Mouse (Mus musculus) heart, embryonic 12.5 days (tissue): ENCODE measurements around the gene Dnah3. TPM values are rescaled to one million over a fixed set of nuclear protein-coding genes. Genes with fewer than 3 reads are reported as not detected.

Source experiments
- ATAC-seq: fragments of 200-750 bp; cut with Nextera tagmentation; 2 replicates; pipeline ENCODE4 v1.8.0; 2017; ENCODE audit warnings: moderate TSS enrichment, moderate library complexity; ENCODE audit not compliant: insufficient number of reproducible peaks, low FRiP score
- H3K27ac ChIP-seq: fragments of 300-500 bp; sonication (generic); 2 replicates; pipeline ENCODE4 v1.5.1; 2016; ENCODE audit warnings: mild to moderate bottlenecking, moderate library complexity; ENCODE audit not compliant: poor library complexity, severe bottlenecking
- H3K27me3 ChIP-seq: fragments of 300-500 bp; sonication (generic); replicated peaks from 2 replicates; pipeline ENCODE4 v1.6.1; 2016; ENCODE audit warnings: mild to moderate bottlenecking, moderate library complexity
- H3K36me3 ChIP-seq: fragments of 300-500 bp; sonication (generic); 2 replicates; pipeline ENCODE4 v1.6.1; 2016; ENCODE audit warnings: mild to moderate bottlenecking, moderate library complexity
- H3K4me1 ChIP-seq: fragments of 300-500 bp; sonication (generic); replicated peaks from 2 replicates; pipeline ENCODE4 v1.6.1; 2016; ENCODE audit warnings: mild to moderate bottlenecking
- H3K4me2 ChIP-seq: fragments of 300-500 bp; sonication (generic); 2 replicates; pipeline ENCODE4 v1.6.1; 2016; ENCODE audit warnings: mild to moderate bottlenecking, moderate library complexity
- H3K4me3 ChIP-seq: fragments of 300-500 bp; sonication (generic); 2 replicates; pipeline ENCODE4 v1.5.1; 2016; ENCODE audit warnings: mild to moderate bottlenecking
- H3K9ac ChIP-seq: fragments of 300-500 bp; sonication (generic); 2 replicates; pipeline ENCODE4 v1.6.1; 2016; ENCODE audit warnings: mild to moderate bottlenecking, moderate library complexity
- H3K9me3 ChIP-seq: fragments of 300-500 bp; sonication (generic); replicated peaks from 2 replicates; pipeline ENCODE4 v1.6.1; 2016; ENCODE audit warnings: mild to moderate bottlenecking, moderate library complexity
- WGBS: fragments of 180-500 bp; shearing (Covaris S2); methylation state at CpG from one replicate; pipeline ENCODE4 v1.1.7; 2016; 5-methylcytosine and 5-hydroxymethylcytosine counted together
- polyA plus RNA-seq: library from polyadenylated mRNA; unstranded; fragments of >200 nt; fragmentation: Nextera tagmentation; extraction: Ambion mirVana; gene quantifications from 2 replicates; pipeline ENCODE4 v1.2.1, GENCODE M21; 2016

The Dnah3 gene
- polyA plus RNA-seq, 1 experiment from 2014 or later, result not detected

GRCm38 (mm10) chr7:119941569-119941968, 153.5 kb downstream of the Dnah3 start:
- Histone ChIP-seq H3K4me3 (no peak overlapping the region), H3K4me2 (no peak overlapping the region), H3K9me3 (no peaks in the 10 kb centered on the region), H3K9ac (no peak overlapping the region), H3K27me3 (no peaks in the 10 kb centered on the region), H3K27ac (no peak overlapping the region), H3K36me3 (no peaks in the 10 kb centered on the region), H3K4me1 (no peaks in the 10 kb centered on the region)
- ATAC-seq, result no peak
- 55% methylated on average over 2 of the region's 2 CpGs for WGBS

- H3K4me3 ChIP-seq, result no peak overlapping the region
- no peak overlapping the region for H3K9ac ChIP-seq
- no peaks in the 10 kb centered on the region for H3K36me3 ChIP-seq
- H3K27me3 ChIP-seq, result no peaks in the 10 kb centered on the region
- no peak for ATAC-seq
- no peaks in the 10 kb centered on the region for H3K9me3 ChIP-seq
- H3K27ac ChIP-seq, result no peak overlapping the region
- no peaks in the 10 kb centered on the region for H3K4me1 ChIP-seq
- 68% methylated on average over 5 of the region's 5 CpGs for WGBS
- no peak overlapping the region for H3K4me2 ChIP-seq
Measured at GRCm38 (mm10) chr7:119937036-119937435, 158.0 kb downstream of the Dnah3 start.

GRCm38 (mm10) chr7:119936321-119936720, 158.8 kb downstream of the Dnah3 start:
- no peaks in the 10 kb centered on the region for H3K9me3 ChIP-seq

GRCm38 (mm10) chr7:119928783-119929440, 166.2 kb downstream of the Dnah3 start:
- Histone ChIP-seq H3K36me3 (no peaks in the 10 kb centered on the region), H3K9ac (no peak overlapping the region), H3K4me2 (no peak overlapping the region), H3K4me1 (no peaks in the 10 kb centered on the region), H3K27me3 (no peaks in the 10 kb centered on the region), H3K9me3 (no peaks in the 10 kb centered on the region), H3K4me3 (no peak overlapping the region), H3K27ac (no peak overlapping the region)
- 44% methylated on average over 2 of the region's 2 CpGs for WGBS
- no peak for ATAC-seq

More at GRCm38 (mm10) chr7:119936321-119936720, 158.8 kb downstream of the Dnah3 start:
- no peak overlapping the region for H3K27ac ChIP-seq
- no peak for ATAC-seq
- no peaks in the 10 kb centered on the region for H3K4me1 ChIP-seq
- no peak overlapping the region for H3K4me2 ChIP-seq
- no peaks in the 10 kb centered on the region for H3K36me3 ChIP-seq
- no peak overlapping the region for H3K9ac ChIP-seq
- H3K27me3 ChIP-seq, result no peaks in the 10 kb centered on the region
- no peak overlapping the region for H3K4me3 ChIP-seq

GRCm38 (mm10) chr7:119921054-119921453, 174.0 kb downstream of the Dnah3 start:
- ATAC-seq, result no peak

GRCm38 (mm10) chr7:119920457-119920856, 174.6 kb downstream of the Dnah3 start:
- 20% methylated on average over 2 of the region's 2 CpGs for WGBS
- Histone ChIP-seq H3K4me3 (no peak overlapping the region), H3K4me1 (peaks cover 8% of the 10 kb centered on the region), H3K27ac (peak overlapping the region; percentile 51; the same call in 1 of the 2 replicates), H3K9me3 (no peaks in the 10 kb centered on the region), H3K4me2 (peak overlapping the region; percentile 29; the same call in 1 of the 2 replicates), H3K9ac (no peak overlapping the region), H3K27me3 (no peaks in the 10 kb centered on the region), H3K36me3 (no peaks in the 10 kb centered on the region)
- peak; percentile 71; the same call in 1 of the 2 replicates for ATAC-seq

More at GRCm38 (mm10) chr7:119921054-119921453, 174.0 kb downstream of the Dnah3 start:
- Histone ChIP-seq H3K4me2 (no peak overlapping the region), H3K4me1 (peaks cover 8% of the 10 kb centered on the region), H3K4me3 (no peak overlapping the region), H3K9me3 (no peaks in the 10 kb centered on the region), H3K9ac (no peak overlapping the region), H3K27ac (no peak overlapping the region), H3K27me3 (no peaks in the 10 kb centered on the region), H3K36me3 (no peaks in the 10 kb centered on the region)
- 74% methylated on average over 4 of the region's 4 CpGs for WGBS

- ATAC-seq, result 0 out of 2 replicates have a peak, but pooled peaks have one; percentile 39
- no peak overlapping the region for H3K4me2 ChIP-seq
- H3K27me3 ChIP-seq, result no peaks in the 10 kb centered on the region
- no peaks in the 10 kb centered on the region for H3K9me3 ChIP-seq
- no peak overlapping the region for H3K27ac ChIP-seq
- H3K36me3 ChIP-seq, result no peaks in the 10 kb centered on the region
- 54% methylated on average over 3 of the region's 3 CpGs for WGBS
- H3K9ac ChIP-seq, result no peak overlapping the region
- no peak overlapping the region for H3K4me3 ChIP-seq
- no peaks in the 10 kb centered on the region for H3K4me1 ChIP-seq
Measured at GRCm38 (mm10) chr7:119911727-119912126, 183.4 kb downstream of the Dnah3 start.

GRCm38 (mm10) chr7:119906523-119907215, 188.4 kb downstream of the Dnah3 start:
- Histone ChIP-seq H3K4me3 (no peak overlapping the region), H3K4me2 (no peak overlapping the region), H3K9ac (no peak overlapping the region), H3K36me3 (no peaks in the 10 kb centered on the region), H3K27me3 (no peaks in the 10 kb centered on the region), H3K4me1 (no peaks in the 10 kb centered on the region), H3K9me3 (no peaks in the 10 kb centered on the region), H3K27ac (no peak overlapping the region)
- no peak for ATAC-seq
- 88% methylated on average over 3 of the region's 3 CpGs for WGBS

- no peaks in the 10 kb centered on the region for H3K9me3 ChIP-seq
- no peak overlapping the region for H3K4me3 ChIP-seq
- no peaks in the 10 kb centered on the region for H3K36me3 ChIP-seq
- H3K4me2 ChIP-seq, result no peak overlapping the region
- no peak for ATAC-seq
- no peaks in the 10 kb centered on the region for H3K27me3 ChIP-seq
- H3K27ac ChIP-seq, result no peak overlapping the region
- H3K4me1 ChIP-seq, result 0 out of 2 replicates have a peak, but pooled peaks cover 8% of the 10 kb centered on the region
- no peak overlapping the region for H3K9ac ChIP-seq
- 41% methylated on average over 3 of the region's 3 CpGs for WGBS
Measured at GRCm38 (mm10) chr7:119899386-119900057, 195.6 kb downstream of the Dnah3 start.

- H3K4me2 ChIP-seq, result no peak overlapping the region
- H3K4me1 ChIP-seq, result peaks cover 13% of the 10 kb centered on the region; the same call in 1 of the 2 replicates
- no peaks in the 10 kb centered on the region for H3K27me3 ChIP-seq
- H3K4me3 ChIP-seq, result no peak overlapping the region
- no peaks in the 10 kb centered on the region for H3K9me3 ChIP-seq
- 33% methylated on average over 1 of the region's 1 CpGs for WGBS
- no peak for ATAC-seq
- H3K36me3 ChIP-seq, result no peaks in the 10 kb centered on the region
- H3K27ac ChIP-seq, result no peak overlapping the region
- no peak overlapping the region for H3K9ac ChIP-seq
Measured at GRCm38 (mm10) chr7:119898247-119898856, 196.7 kb downstream of the Dnah3 start.
